Mouse (Mus musculus): ENCODE measurements around the gene Nufip1.

DNA sequence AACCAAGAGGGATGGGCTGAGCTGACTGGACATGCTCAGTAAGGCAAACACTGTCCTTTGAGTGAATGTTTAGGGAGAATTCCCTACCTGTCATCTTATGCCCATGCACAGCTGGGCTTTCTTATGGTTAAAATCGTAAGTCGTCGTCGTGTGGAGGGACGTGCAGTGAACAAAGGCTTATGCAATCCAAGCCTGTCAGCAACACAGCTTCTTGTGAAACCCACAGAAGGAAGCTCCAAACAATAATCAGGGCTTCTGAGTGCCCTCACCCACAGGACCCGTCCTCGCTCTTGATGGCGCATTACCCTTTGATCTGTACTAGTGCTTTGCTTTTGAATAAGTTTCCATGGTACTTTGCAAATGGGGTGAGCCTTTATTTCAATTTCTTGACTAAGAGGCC lies 60.6 kb downstream of the Nufip1 start:
- TF ChIP-seq CTCF (conservative IDR thresholded peaks at IDR 0.05; ENCODE audit: insufficient read depth, insufficient read length, low read depth, low read length) (no peak), POLR2A (IDR thresholded peaks at IDR 0.05; ENCODE audit: low read depth, low read length) (no peak)

Data from kidney, adult 2 months (tissue).